Mouse (Mus musculus): ENCODE results near the gene Pabpc4. TPM values are rescaled to one million over a fixed set of nuclear protein-coding genes. Genes with fewer than 3 reads are reported as not detected.
"Not testable (repeated sequence)": the region's sequence is repeated elsewhere in the genome, so short reads cannot be mapped to it uniquely, and the experiment has no call there.

Pabpc4 gene
- total RNA-seq, 2 experiments from 2014 or later = 102 to 143 TPM

- DNase-seq = peak; percentile 51
These were observed 14.8 kb upstream of the Pabpc4 start for GRCm38 (mm10) chr4:123247147-123247880.

GRCm38 (mm10) chr4:123248971-123249567, 13.1 kb upstream of the Pabpc4 start:
- DNase-seq = peak; percentile 87

- no peak for DNase-seq
These were observed 9.9 kb upstream of the Pabpc4 start for GRCm38 (mm10) chr4:123252214-123252613.

- DNase-seq = no peak
These were observed 7.5 kb upstream of the Pabpc4 start for GRCm38 (mm10) chr4:123254617-123255016.

GRCm38 (mm10) chr4:123260071-123260746, 1.9 kb upstream of the Pabpc4 start:
- no peak for DNase-seq

- DNase-seq = no peak
These were observed 8.9 kb downstream of the Pabpc4 start for GRCm38 (mm10) chr4:123271063-123271462.

GRCm38 (mm10) chr4:123280117-123280516, 18.0 kb downstream of the Pabpc4 start:
- no peak for DNase-seq

- DNase-seq = peak; percentile 96
These were observed 20.3 kb downstream of the Pabpc4 start for GRCm38 (mm10) chr4:123282500-123282899.

- DNase-seq = peak; percentile 64
These were observed 20.9 kb downstream of the Pabpc4 start for GRCm38 (mm10) chr4:123282915-123283674.

GRCm38 (mm10) chr4:123283675-123284064, 21.5 kb downstream of the Pabpc4 start:
- DNase-seq = peak; percentile 51

GRCm38 (mm10) chr4:123284731-123285624, 22.8 kb downstream of the Pabpc4 start:
- DNase-seq = no peak

- DNase-seq = no peak
These were observed 24.6 kb downstream of the Pabpc4 start for GRCm38 (mm10) chr4:123286790-123287189.

- DNase-seq = peak; percentile 19
These were observed 26.9 kb downstream of the Pabpc4 start for GRCm38 (mm10) chr4:123289038-123289437.

- no peak for DNase-seq
These were observed 30.2 kb downstream of the Pabpc4 start for GRCm38 (mm10) chr4:123292390-123292789.

GRCm38 (mm10) chr4:123292989-123293388, 30.8 kb downstream of the Pabpc4 start:
- peak; percentile 66 for DNase-seq

GRCm38 (mm10) chr4:123293661-123294443, 31.7 kb downstream of the Pabpc4 start:
- DNase-seq = no peak

GRCm38 (mm10) chr4:123295026-123295425, 32.9 kb downstream of the Pabpc4 start:
- DNase-seq = not testable (repeated sequence)

- DNase-seq = peak; percentile 29
These were observed 33.5 kb downstream of the Pabpc4 start for GRCm38 (mm10) chr4:123295516-123296147.

GRCm38 (mm10) chr4:123296148-123296534, 34.0 kb downstream of the Pabpc4 start:
- DNase-seq = peak; percentile 28

Measured in adrenal gland, postnatal 10 days (tissue).